ENCODE assay signal across 8 mouse cellular contexts in genomic region chr16:32666671-32667551, GRCm38 (mm10). TPM values are rescaled to one million over a fixed set of nuclear protein-coding genes. Genes with fewer than 3 reads are reported as not detected.
A peak's percentile ranks its signal among the peaks of the same experiment; 100 is the strongest.
DNase-seq lines count a peak whose midpoint lies in the region; ATAC-seq and TF ChIP-seq lines count a peak whose summit lies in the region.
"Had no signal": no experiment of that assay in that cellular context is flagged by ENCODE, and none has a peak within 500 bp of the region (broad histone marks: within the 10 kb centered on the region; RNA-seq: fewer than 3 reads in every experiment).

No protein-coding gene starts in this region.

- no peak for TF ChIP-seq POLR2A in ES-Bruce4 (IDR thresholded peaks at IDR 0.05; ENCODE audit: insufficient read depth, low read length)
- no peak for TF ChIP-seq POLR2A in bone marrow, adult 2 months (IDR thresholded peaks at IDR 0.05; ENCODE audit: borderline replicate concordance, control insufficient read depth, low read depth, low read length)

- WGBS in kidney, embryonic 14.5 days: 81% methylated on average over 9 of the region's 9 CpGs
- WGBS in bone marrow, adult 2 months: 66% methylated on average over 9 of the region's 9 CpGs
- WGBS in liver, embryonic 11.5 days: 59% methylated on average over 9 of the region's 9 CpGs

- H3K9ac ChIP-seq in kidney, embryonic 14.5 days (ENCODE audit: low read depth, low read length): no peak overlapping the region
- H3K9ac ChIP-seq in ES-Bruce4 (ENCODE audit: low read depth, poor library complexity, severe bottlenecking): 0 out of 2 replicates have a peak overlapping the region, but pooled peaks have one; percentile 12
- peak overlapping the region; percentile 36; the same call in 1 of the 2 replicates for H3K9ac ChIP-seq in liver, embryonic 11.5 days (ENCODE audit: low read depth, low read length)

- peaks cover 33% of the 10 kb centered on the region; the same call in 1 of the 2 replicates for H3K36me3 ChIP-seq in kidney, embryonic 14.5 days (ENCODE audit: control insufficient read depth, insufficient read depth, low read length)
- H3K36me3 ChIP-seq in ES-Bruce4 (ENCODE audit: control insufficient read depth, insufficient read depth, low read length, poor library complexity, severe bottlenecking): peaks cover 13% of the 10 kb centered on the region
- peaks cover 11% of the 10 kb centered on the region for H3K36me3 ChIP-seq in liver, embryonic 11.5 days (ENCODE audit: control insufficient read depth, insufficient read depth, low read length)

- no peaks in the 10 kb centered on the region for H3K27me3 ChIP-seq in kidney, embryonic 14.5 days (ENCODE audit: control insufficient read depth, insufficient read depth, low read length)
- H3K27me3 ChIP-seq in ES-Bruce4 (ENCODE audit: control insufficient read depth, insufficient read depth, low read length, poor library complexity, severe bottlenecking): no peaks in the 10 kb centered on the region
- no peaks in the 10 kb centered on the region for H3K27me3 ChIP-seq in liver, embryonic 11.5 days (replicated peaks; ENCODE audit: control insufficient read depth, insufficient read depth, low read length)

- H3K4me1 ChIP-seq in kidney, embryonic 14.5 days (ENCODE audit: control insufficient read depth, insufficient read depth, low read length): peaks cover 14% of the 10 kb centered on the region
- H3K4me1 ChIP-seq in ES-Bruce4 (ENCODE audit: control insufficient read depth, insufficient read depth, low read length): peaks cover 23% of the 10 kb centered on the region
- H3K4me1 ChIP-seq in bone marrow, adult 2 months (ENCODE audit: control insufficient read depth, insufficient read depth, low read length): peaks cover 15% of the 10 kb centered on the region
- peaks cover 83% of the 10 kb centered on the region for H3K4me1 ChIP-seq in liver, embryonic 11.5 days (replicated peaks; ENCODE audit: control insufficient read depth, insufficient read depth, low read length)

- H3K4me3 ChIP-seq in kidney, embryonic 14.5 days (ENCODE audit: low read length): no peak overlapping the region
- no peak overlapping the region for H3K4me3 ChIP-seq in ES-Bruce4 (ENCODE audit: low read depth, low read length)
- no peak overlapping the region for H3K4me3 ChIP-seq in bone marrow, adult 2 months (replicated peaks; ENCODE audit: control insufficient read depth, low read depth, low read length)
- no peak overlapping the region for H3K4me3 ChIP-seq in liver, embryonic 11.5 days (ENCODE audit: low read depth, low read length)

- peak overlapping the region; percentile 30; the same call in 1 of the 2 replicates for H3K27ac ChIP-seq in kidney, embryonic 14.5 days (ENCODE audit: low read depth, low read length)
- peak overlapping the region; percentile 81 for H3K27ac ChIP-seq in ES-Bruce4 (ENCODE audit: insufficient read depth, low read length)
- peak overlapping the region; percentile 88 for H3K27ac ChIP-seq in bone marrow, adult 2 months (ENCODE audit: control insufficient read depth, insufficient read depth, low read depth, low read length, poor library complexity)
- H3K27ac ChIP-seq in liver, embryonic 11.5 days (ENCODE audit: low read depth, low read length): peak overlapping the region; percentile 94

- ATAC-seq in kidney, embryonic 14.5 days (ENCODE audit: low FRiP score, low TSS enrichment): no peak
- no peak for ATAC-seq in liver, embryonic 11.5 days (replicated peaks; ENCODE audit: low FRiP score)

- H3K9me3 ChIP-seq in kidney, embryonic 14.5 days (ENCODE audit: control insufficient read depth, low read length): no peaks in the 10 kb centered on the region
- H3K9me3 ChIP-seq in ES-Bruce4 (replicated peaks; ENCODE audit: control insufficient read depth, insufficient read depth, low read length, poor library complexity, severe bottlenecking): no peaks in the 10 kb centered on the region
- no peaks in the 10 kb centered on the region for H3K9me3 ChIP-seq in liver, embryonic 11.5 days (ENCODE audit: control insufficient read depth, low read length)

- TF ChIP-seq CTCF in ES-Bruce4 (IDR thresholded peaks at IDR 0.05; ENCODE audit: low read depth, low read length): no peak
- no peak for TF ChIP-seq CTCF in bone marrow, adult 2 months (IDR thresholded peaks at IDR 0.05; ENCODE audit: control insufficient read depth, insufficient read depth, low read length)

- no peak for DNase-seq in kidney, adult 8-10 months
- no peak for DNase-seq in liver, embryonic 11.5 days (ENCODE audit: low spot score)
- no peak for DNase-seq in left cerebral cortex, adult 8-10 months (ENCODE audit: low spot score in 2 of 2)
- no peak for DNase-seq in thymus, postnatal 25 days
- DNase-seq: thymus, adult 2 months had no signal

- TF ChIP-seq EP300 in ES-Bruce4 (IDR thresholded peaks at IDR 0.05; ENCODE audit: insufficient read depth, low read depth, low read length): no peak

- H3K4me2 ChIP-seq in kidney, embryonic 14.5 days (replicated peaks; ENCODE audit: low read depth, low read length): no peak overlapping the region
- peak overlapping the region; percentile 62 for H3K4me2 ChIP-seq in liver, embryonic 11.5 days

RNA-seq across cellular contexts. Expression of gene Tnk2, which starts 23.2 kb away (rescaled TPM):
- 10.7 and 11.0 TPM in 2 replicates for polyA plus RNA-seq in kidney, embryonic 14.5 days (2014; fragmentation: Nextera tagmentation; extraction: Ambion mirVana)
- 37.6 and 42.4 TPM in 2 replicates for polyA plus RNA-seq in ES-Bruce4 (2011; ENCODE audit: insufficient read depth, insufficient read length, low read depth, missing spikeins)
- 70.2 and 105 TPM in 2 replicates for polyA plus RNA-seq in bone marrow, adult 2 months (2011; ENCODE audit: insufficient read depth, insufficient read length, low replicate concordance, missing spikeins)
- 10.8 and 11.6 TPM in 2 replicates for polyA plus RNA-seq in liver, embryonic 11.5 days (2014; fragmentation: Nextera tagmentation; extraction: Ambion mirVana)
- 100 to 1,000 TPM; 243 to 266 (median 252) TPM for total RNA-seq in left cerebral cortex, adult 8-10 months (2022)

RNA-seq across cellular contexts. Expression of gene Tfrc, which starts 58.2 kb away (rescaled TPM):
- 38.1 and 62.0 TPM in 2 replicates for polyA plus RNA-seq in kidney, embryonic 14.5 days (2014; fragmentation: Nextera tagmentation; extraction: Ambion mirVana)
- polyA plus RNA-seq in ES-Bruce4 (2011; ENCODE audit: insufficient read depth, insufficient read length, low read depth, missing spikeins): 118 and 141 TPM in 2 replicates
- 210 and 334 TPM in 2 replicates for polyA plus RNA-seq in bone marrow, adult 2 months (2011; ENCODE audit: insufficient read depth, insufficient read length, low replicate concordance, missing spikeins)
- 220 and 245 TPM in 2 replicates for polyA plus RNA-seq in liver, embryonic 11.5 days (2014; fragmentation: Nextera tagmentation; extraction: Ambion mirVana)
- 10 to 100 TPM; 70.9 to 85.1 (median 81.6) TPM for total RNA-seq in left cerebral cortex, adult 8-10 months (2022)

Comparison
In these comparisons a context has a peak if more than half of its experiments do, and no peak if none do; other contexts are left out.
1. H3K27ac ChIP-seq: peak in every context shown above with its lines; median percentile 94 in liver, embryonic 11.5 days; 88 in bone marrow, adult 2 months; 81 in ES-Bruce4; 30 in kidney, embryonic 14.5 days.